Comparison of ENCODE assay signal across 23 mouse cellular contexts in genomic region chr1:191659441-191659840, GRCm38 (mm10).
"Had no signal": no experiment of that assay in that cellular context is flagged by ENCODE, and none has a peak within 500 bp of the region (broad histone marks: within the 10 kb centered on the region; RNA-seq: fewer than 3 reads in every experiment).

No protein-coding gene starts in this region.

- H3K4me2 ChIP-seq: heart, embryonic 11.5 days; heart, embryonic 13.5 days; heart, embryonic 15.5 days; hindbrain, embryonic 13.5 days; hindbrain, embryonic 15.5 days; kidney, embryonic 15.5 days; limb, embryonic 12.5 days; liver, embryonic 13.5 days; liver, embryonic 15.5 days had no signal

- H3K27me3 ChIP-seq: heart, embryonic 13.5 days; heart, embryonic 15.5 days; hindbrain, embryonic 13.5 days; hindbrain, embryonic 15.5 days; kidney, embryonic 15.5 days; limb, embryonic 12.5 days; liver, embryonic 13.5 days; liver, embryonic 15.5 days had no signal

- H3K27ac ChIP-seq: heart, adult 2 months; heart, embryonic 13.5 days; heart, embryonic 15.5 days; hindbrain, embryonic 13.5 days; hindbrain, embryonic 15.5 days; hindbrain, postnatal 0 days; kidney, embryonic 15.5 days; kidney, postnatal 0 days; layer of hippocampus, adult 2 months; left cerebral cortex, adult 2 months; limb, embryonic 10.5 days; limb, embryonic 12.5 days; liver, embryonic 13.5 days; liver, embryonic 15.5 days had no signal

- H3K4me1 ChIP-seq: hindbrain, embryonic 13.5 days; hindbrain, embryonic 15.5 days had no signal

- ATAC-seq: hindbrain, postnatal 0 days had no signal

- H3K9ac ChIP-seq: heart, embryonic 13.5 days; heart, embryonic 15.5 days; hindbrain, embryonic 13.5 days; hindbrain, embryonic 15.5 days; kidney, embryonic 15.5 days; limb, embryonic 12.5 days; liver, embryonic 13.5 days; liver, embryonic 15.5 days had no signal

- H3K9me3 ChIP-seq: heart, embryonic 13.5 days; heart, embryonic 15.5 days; hindbrain, embryonic 13.5 days; hindbrain, embryonic 15.5 days; kidney, embryonic 15.5 days; limb, embryonic 10.5 days; limb, embryonic 12.5 days; liver, embryonic 13.5 days; liver, embryonic 15.5 days had no signal

- H3K4me3 ChIP-seq: heart, adult 2 months; heart, embryonic 13.5 days; heart, embryonic 15.5 days; hindbrain, embryonic 13.5 days; hindbrain, embryonic 15.5 days; kidney, embryonic 15.5 days; layer of hippocampus, adult 2 months; left cerebral cortex, adult 2 months; limb, embryonic 10.5 days; limb, embryonic 12.5 days; liver, embryonic 13.5 days; liver, embryonic 15.5 days had no signal

- DNase-seq: gastrocnemius, postnatal 14 days; gastrocnemius, postnatal 36 days; heart, adult 2 months; heart, postnatal 14 days; heart, postnatal 36 days; kidney, adult 18-20 months; kidney, adult 9 months; kidney, postnatal 4 days; liver; liver, embryonic 13.5 days had no signal

- H3K36me3 ChIP-seq: heart, embryonic 13.5 days; heart, embryonic 15.5 days; hindbrain, embryonic 13.5 days; hindbrain, embryonic 15.5 days; kidney, embryonic 15.5 days; limb, embryonic 10.5 days; limb, embryonic 12.5 days; liver, embryonic 13.5 days; liver, embryonic 15.5 days had no signal
